Mouse (Mus musculus) gastrocnemius, adult 8-10 months (tissue): ENCODE results near the gene Mbip. TPM values are rescaled to one million over a fixed set of nuclear protein-coding genes. Genes with fewer than 3 reads are reported as not detected.

Source experiments
- DNase-seq, 2 experiments: peaks; one replicate each; pipeline ENCODE4 v3.0.0; 2022; ENCODE audit warnings: low spot score in 2 of 2
- total RNA-seq, 4 experiments: library from RNA; stranded (reverse); gene quantifications; 2 replicates each; pipeline ENCODE4 v1.2.4; 2022

Mbip gene
- 1 to 10 TPM; 4.3 to 5.0 (median 4.6) TPM for total RNA-seq

DNA sequence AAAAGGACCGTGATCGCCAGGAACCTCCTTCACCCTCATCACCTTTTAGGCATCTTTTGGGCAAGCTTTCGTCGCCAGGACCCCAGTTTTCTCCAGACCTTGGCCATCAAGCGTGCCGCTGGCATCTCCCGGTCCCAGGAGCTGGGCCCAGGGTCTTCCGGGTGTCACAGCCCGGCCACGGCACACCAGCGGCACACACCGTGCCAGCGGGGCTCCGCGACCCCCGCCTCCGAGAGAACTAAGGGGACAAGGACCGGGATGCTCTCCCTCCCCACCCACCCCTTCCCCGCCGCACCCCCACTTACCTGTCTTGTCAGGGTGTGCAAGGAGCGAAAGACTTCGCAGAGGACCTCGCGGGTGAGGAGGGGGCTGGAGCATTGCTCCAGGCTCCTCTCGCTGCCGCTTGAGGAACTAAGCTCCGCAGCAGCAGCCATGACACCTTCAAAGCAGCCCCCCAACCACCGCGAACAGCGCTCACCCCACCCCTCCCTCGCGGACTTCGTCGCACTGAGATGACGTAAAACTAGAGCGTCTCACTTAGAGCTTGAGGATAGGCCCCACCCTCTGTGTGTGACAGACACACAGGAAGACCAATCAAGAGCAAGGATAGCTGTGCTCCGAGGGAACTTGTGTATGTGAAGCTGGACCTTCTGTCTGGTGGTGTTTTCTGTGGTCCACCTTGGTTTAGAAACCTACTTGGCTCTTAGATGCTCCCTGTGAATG lies at the start of gene Mbip:
Gene Mbip, minus strand, starts transcription at position 528 of the 723 bp plus-strand sequence.
- peak; percentile 94 to 95 for DNase-seq

DNA sequence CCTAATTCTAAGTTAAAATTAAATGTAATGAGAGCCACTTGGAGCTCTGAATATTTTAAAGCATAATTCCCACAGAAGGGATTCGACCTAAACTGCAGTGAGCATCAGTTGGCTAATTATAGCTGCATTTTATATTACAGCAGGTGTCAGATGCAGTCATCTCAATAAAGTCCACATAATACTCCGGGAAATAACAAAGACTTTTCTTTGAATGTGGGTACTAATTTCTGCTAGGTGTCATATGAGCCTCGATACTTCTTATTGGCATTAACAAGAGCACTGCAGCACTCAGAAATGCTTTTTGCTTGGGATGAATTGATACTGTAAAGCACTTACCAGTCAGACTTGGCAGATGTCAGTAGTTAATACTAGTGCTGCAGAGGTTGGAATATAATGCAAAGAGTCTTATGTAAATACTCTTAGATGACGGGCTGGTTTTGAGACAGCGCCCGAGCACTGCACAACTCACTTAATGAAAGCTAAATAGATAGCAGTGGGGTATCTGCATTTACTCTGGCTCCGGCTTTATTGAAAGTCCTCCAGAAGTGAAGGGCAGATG lies 42.0 kb upstream of the Mbip start:
- DNase-seq = no peak

DNA sequence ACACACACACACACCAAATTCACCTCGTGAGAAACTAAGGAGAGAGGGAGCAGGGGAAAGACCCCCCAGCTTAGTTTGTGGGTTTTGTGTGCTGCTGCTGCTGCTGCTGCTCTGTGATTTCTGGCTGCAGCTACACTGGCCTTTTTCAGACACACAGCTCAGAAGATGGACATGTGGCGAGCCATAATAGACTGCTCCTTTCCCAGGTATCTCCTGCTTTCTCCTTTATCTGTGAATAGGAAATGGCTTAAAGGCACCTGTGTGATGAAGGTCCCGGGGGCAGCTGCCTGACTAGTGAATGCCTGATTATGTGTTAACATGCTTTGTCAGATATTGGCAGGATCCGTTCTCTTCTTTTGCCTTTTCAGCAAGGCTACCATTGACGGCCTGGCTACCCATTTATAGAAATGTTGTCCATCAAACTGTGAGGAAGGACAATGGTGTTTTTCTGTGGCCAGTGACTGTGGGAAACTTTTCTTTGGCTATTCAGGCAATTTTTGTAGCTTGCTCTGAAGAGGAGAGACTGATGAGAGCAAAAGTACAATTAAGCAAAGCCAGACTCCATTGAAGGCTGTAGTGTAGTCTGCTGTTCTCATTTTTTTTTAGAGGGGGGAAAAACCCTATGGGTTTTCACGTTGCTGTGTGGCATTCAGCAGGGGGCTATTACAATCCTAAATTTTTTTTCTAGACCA lies 41.4 kb upstream of the Mbip start:
- DNase-seq = no peak

DNA sequence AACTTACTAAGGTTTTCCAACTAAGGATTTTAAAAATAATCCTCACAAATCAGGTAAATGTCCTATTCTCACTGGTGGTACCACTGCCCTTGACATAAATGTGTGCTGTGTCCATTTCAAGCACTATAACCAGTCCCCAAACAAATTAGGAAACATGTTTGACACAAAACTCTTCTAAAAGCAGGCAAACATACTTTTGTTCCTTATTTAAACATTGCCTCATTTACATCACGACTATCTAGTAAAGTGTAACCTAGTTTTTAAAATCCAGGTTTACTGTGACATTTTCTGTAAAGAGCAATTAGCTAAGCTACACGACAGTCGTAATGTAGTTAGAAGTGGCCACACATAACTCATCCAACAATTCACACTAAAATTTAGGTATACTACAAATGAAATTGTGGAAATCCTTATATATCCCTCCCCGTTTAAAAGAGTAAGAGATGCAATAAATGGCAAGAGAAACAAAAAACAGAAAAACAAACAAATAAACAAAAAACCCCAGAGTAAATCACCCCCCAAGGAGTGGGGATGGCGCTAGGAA lies 851 bp downstream of the Mbip start:
- no peak for DNase-seq

DNA sequence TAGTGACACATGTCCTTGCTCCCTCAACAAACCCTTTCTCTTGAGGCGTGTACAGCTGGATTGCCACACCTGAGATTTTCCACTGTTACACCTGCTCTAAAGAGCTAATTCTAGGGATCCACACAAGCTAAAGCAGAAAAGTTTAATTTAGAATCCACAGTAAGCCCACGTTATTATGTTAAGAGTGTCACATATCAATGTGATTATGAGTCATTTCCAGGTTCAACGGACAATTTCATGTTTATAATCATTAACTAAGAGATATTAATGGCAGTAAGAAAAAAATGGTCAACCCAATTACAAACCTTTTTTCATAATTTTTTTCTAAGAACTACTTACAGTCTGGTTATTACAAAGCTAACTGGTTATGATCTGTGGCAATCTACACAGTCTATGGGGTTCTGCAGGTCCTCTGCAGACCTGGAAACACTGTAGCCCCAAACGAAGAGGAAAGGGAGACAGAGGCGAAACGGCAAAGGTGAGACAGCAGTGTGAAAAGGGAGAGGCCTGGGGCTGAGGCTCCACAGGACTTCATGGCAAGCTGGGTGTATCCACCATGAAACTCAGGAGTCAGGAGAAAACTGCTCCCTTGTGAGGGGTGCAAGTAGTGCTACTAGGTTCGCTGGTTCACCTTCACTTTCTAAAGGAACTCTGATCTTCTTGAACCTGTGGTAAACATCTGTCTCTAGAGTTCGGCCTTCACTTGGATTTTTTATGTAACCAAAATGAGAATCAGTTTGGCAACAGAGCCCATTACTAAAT lies 6.2 kb downstream of the Mbip start:
- DNase-seq = no peak

DNA sequence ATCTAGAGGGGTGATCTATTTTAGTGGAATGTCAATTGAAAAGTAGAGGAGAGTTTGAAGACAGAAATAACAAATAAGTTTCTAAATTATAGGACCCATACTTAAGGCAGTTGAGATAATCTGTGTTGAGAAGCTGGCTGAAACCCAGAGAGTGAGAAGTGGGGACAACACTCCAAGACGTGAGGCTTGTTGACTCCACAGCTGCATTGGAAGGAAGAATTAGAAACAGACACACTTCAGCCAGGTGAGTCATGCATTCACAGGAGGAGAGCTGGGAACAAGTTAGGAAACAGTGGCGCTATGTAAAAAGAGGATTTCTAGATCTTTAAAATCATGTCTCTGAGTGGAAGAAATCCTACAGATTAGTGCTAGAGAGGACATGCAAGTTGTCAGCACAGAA lies 12.2 kb downstream of the Mbip start:
- DNase-seq = no peak

DNA sequence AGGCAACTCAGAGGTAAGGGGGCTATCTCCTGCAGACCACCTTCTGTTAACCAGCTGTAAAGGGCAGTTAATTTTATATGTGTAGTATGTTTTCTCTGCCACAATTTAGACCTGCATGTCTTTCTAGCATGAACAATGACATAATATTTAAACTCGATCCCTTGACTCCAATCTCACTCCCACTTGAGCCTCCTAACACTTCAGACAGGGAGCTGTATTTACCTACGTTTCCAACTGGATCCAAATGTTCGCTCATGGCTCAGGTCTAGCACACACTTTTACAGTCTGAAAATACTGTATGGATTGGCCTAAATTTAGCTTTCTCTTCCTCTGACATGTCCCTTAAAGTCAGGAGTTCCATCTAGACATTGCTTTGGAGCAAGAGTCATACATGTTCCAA lies 13.2 kb downstream of the Mbip start:
- DNase-seq = no peak

DNA sequence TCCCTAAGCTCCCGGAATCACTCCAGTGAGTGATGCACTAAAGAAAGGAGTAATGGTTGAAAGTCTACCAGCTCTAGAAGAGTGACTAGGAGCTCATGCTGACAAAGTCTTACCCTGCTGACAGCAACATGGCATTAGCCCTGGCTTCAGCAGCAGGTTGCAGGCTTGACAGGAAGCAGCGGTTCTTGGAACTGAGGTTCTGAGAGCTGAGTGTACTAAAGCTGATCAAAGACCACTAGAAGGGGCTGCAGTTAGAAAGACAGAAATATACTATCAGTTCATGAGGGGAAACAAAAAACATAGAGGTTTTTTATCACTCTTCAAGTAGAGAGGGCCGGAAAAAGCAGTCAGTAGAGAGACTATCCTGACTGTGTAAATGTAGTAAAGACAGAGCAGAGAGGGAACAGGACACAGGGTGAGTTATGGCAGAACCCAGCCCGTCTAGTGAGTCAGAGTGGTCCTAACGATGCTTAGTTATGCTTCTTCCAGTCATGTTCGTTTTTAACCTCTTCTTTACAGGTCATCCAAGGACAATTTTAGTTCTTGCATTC lies 18.2 kb downstream of the Mbip start:
- no peak for DNase-seq

DNA sequence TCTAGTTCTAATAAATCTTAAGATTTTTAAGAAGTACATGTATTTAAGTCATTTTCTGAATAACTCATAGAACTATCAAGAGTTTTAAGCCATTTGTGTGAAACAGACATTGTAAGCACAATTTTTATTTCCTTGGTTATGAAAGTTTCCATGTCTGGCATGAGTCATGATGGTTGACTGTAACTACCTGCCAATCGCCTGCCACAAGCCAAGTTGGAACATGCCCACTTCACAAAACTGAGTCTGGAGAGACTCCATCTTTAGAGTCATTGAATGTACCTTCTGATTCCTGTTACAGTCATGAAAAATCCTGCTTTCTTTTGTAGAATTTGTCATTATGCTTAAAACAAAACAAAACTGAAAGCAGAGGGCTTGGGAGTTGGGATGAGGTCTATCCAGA lies 19.8 kb downstream of the Mbip start:
- DNase-seq = no peak

DNA sequence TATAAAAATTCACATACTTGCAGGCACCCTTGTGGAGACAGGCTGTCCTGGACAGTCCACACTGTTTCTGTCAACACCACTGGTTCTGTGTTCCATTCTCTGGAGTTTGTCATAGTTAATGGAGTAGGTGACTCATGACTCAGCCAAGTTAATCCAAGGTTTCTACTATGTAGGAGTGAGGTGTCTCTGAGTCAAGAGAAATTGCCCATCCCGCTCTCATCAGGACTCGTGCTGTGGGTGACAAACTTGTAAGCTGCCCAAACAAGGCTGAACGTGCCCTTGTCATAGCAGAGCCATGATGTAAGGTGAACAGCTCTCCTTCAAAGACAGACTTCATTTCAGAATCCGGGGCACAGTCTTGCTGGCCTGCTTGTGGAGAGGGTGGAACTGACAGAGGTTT lies 26.8 kb downstream of the Mbip start:
- DNase-seq = no peak

DNA sequence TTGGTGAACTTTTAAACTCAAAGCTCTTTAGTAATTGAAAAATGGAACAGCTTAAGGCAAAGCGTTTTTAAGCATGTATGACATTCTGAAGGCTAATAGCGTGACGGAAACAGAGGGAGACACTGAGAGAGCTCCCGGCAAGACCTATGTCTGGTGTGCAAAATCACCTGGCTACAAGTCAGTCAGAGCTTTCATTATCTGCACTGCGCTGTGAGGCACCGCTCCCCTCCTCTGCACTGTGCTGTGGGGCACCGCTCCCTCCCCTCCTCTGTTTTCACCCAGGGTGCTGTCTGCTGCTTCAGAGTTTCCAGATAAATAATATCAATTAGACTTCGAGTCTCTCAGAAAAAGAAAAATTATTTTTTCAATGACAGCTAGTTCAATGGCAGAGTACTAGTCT lies 27.6 kb downstream of the Mbip start:
- no peak for DNase-seq

DNA sequence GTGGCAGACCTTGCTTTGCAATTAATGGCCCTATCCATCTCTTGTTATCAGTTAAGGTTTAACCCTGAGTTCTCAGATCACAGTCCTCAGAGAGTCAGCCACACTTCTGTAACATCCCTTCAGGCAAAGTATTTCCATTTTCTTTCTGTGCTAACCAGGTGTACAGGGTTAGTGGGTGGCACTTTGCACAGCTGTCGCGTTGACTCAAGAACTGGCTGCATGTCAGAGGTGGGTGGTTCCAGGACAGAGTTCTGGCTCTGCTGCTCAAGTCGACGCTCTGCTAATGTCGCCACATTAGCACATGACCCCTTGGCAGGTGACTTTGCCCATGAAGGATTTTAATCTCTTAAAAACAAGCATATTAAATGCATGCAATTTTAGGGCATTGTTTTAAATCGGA lies 39.9 kb downstream of the Mbip start:
- DNase-seq = no peak

DNA sequence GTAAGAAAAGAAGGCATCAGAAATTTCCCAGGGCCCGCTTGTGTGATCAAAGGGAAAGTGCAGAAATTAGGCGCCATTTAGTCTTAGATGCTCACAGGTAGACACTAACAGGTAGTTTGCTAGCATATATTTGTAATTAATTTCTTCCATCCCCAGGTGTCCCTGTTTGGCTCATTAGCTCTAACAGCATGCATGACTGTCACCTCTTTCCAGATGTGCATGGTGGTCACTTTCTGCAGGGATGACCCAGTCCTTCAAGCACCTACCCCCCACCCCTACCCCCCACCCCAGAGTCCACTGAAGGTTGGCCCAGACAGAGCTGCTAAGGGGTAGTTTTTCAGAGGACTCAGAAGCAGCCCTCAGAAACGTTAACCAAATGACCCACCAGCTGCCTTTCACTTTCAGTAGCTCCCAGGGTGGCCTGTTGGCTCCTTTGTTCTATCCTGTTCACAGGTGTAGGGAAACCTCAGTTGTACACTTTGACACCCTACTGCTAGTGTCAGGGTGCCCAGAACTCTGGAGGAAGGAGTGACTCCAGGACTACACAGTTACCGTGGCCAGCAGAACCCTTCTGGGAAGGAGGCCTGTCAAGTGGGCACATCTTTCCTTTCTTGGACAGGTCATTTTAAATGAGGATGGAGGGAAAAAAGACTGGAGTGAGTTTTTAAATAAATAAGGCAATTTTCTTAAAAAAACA lies 43.2 kb downstream of the Mbip start:
- no peak for DNase-seq

DNA sequence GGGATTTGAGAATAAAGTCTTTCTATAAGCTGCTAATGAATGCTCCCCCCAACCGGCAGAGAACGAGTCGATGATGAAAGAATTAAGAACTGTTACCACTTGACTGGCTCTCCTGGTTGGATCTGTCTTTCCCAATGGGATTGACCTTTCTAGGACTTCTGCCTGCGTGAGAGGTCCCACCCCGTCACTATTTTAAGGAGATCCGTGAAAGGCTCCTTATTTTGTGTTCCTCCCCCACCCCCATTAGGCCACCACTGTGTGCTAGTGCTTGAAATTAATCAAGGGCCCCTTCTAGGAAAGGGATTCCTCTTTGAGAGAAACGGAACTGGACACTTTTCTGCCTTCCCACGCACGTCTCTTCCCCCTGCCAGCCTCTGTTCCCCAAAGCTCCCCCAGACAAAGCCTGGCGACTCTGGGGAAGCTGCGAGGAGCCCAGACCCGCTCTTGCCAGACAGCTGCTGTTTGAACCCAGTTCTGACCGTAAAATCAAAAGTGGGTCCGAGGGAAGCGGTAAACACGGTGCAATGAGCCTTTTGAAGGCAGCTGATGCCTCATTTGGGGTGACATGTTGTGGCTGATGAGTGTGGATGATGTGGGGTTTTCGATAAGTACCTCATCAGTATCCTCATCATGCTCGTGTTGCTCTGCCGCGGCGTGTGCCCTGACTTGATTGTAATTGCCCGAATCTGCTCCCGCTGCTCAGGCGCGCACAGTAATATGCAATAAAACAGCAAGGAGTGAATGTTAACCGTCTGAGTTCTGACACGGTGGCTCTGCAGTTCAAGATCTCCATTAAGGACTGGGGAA lies 44.0 kb downstream of the Mbip start:
- DNase-seq = no peak

DNA sequence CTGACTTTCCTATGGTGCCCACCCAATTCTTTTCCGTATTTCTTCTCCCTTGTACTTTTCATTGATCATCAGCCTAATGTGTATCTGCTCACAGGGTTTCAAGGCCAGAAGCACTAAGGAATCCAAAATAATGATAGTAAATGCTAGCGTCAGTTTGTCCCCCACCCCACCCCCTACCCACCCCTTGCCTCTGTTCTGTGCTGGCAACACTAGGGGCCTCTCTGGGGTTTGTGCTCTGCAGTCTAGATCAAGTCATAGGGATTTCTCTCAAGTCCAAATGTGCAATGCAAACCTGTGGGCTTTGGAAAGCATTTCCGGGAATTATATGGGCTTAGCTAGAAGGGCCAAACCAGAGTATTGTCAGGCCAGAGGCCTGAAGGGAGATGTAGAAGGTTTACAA lies 46.1 kb downstream of the Mbip start:
- DNase-seq = no peak

DNA sequence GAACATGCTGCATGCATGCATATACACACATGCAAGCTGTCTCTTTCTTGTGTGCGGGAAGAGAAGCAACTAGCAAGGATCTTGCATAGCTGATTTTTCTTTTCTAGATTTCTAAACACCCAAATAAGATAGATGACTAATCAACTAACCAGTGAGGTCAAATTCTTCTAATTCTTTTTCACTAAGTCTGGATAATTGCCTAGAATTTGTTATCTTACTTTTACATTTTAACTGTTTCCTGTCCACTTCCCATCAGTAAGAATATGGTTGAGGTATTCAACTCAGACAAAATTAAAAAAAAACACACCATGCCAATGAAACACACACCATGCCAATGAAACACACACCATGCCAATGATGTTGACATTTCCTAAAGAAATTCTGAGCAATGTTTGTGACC lies 46.8 kb downstream of the Mbip start:
- no peak for DNase-seq

DNA sequence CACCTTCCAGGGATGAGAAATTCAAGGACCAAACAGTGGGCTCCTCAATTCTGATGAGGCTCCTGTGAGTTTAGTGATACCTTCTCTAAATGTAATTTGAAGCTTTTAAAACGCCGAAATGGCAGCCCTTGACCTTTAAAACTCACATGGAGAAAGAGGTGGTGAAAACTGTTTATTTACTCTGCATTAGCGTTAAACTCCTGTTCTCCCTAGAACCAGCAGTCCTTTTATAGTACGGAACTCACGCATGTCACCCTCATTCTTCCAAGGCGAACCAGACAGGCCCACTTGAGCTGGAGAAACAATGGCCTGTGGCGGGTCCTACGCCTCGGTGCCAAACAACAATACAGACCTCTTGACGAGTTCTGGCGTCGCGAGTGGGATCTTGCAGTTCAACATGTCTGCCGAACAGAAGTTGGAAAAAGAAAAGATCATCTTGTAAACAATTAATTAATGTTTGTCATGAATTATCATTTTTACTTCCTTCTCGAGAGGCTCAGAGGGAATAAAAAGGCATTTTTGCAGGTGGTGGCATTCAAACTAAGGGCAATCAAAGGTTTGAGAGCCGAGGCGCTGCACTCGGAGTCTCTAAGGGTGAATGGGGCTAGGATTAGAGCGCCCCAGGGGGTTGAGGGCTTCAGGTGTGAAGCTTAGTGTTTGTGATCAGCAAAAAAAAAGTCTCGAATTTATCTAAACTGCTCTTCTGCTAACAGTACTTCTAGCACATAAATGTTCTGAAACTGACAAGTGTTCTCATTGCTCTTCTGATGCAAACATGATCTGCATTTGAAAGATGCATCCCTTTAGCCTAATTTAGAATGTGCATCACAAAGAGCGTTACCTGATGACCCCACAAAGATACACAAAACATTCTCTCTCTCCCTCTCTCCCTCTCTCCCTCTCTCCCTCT lies 47.5 kb downstream of the Mbip start:
- DNase-seq = no peak

DNA sequence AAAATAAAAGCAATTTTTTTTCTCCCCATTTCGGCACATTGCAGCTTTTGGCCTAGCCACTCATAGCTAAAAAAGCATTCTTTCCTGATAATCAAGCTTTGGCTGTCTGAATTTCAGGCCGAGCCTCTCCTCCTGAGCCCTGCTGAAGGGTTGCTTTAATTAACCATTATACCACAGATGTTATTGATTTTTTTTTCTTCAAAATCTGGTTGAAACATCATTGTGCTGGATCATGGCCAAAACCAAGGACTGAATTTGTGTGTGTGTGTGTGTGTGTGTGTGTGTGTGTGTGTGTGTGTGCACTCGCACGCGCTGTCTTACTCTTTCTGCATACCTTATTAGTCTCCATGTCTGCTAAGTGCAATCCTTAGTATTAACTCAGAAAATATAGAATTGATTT lies 48.6 kb downstream of the Mbip start:
- no peak for DNase-seq

DNA sequence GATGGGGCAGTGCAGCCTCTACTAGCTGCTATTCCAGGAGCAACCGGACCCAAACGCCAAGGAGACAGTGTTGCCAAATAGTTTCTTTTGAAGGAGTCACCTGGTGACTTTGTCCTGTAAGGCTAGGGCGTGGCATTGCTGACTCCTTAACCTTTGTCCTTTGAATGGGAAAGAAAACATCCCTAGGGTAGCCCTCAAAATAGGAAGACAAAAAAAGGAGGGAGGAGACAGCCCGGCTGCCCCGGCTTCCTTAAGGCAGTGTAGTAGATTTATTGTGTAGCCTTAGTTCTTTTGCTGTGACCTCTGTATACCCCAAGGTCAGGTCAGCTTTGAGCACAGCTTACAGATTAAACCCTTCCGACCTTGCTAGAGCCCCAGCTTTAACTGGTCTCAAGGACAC lies 49.2 kb downstream of the Mbip start:
- no peak for DNase-seq
